Mouse (Mus musculus) neural tube, embryonic 15.5 days (tissue): Measurements from ENCODE around the gene Cd9. TPM values are rescaled to one million over a fixed set of nuclear protein-coding genes. Genes with fewer than 3 reads are reported as not detected.

ENCODE experiments used
- ATAC-seq: fragments of 200-750 bp; cut with Nextera tagmentation; 2 replicates; pipeline ENCODE4 v1.8.0; 2017; ENCODE audit warnings: mild to moderate bottlenecking, moderate TSS enrichment, moderate library complexity; ENCODE audit not compliant: low FRiP score
- H3K27ac ChIP-seq: fragments of 300-500 bp; sonication (generic); replicated peaks from 2 replicates; pipeline ENCODE4 v1.5.1; 2015; ENCODE audit warnings: mild to moderate bottlenecking, inconsistent platforms
- H3K27me3 ChIP-seq: fragments of 300-500 bp; sonication (generic); replicated peaks from 2 replicates; pipeline ENCODE4 v1.6.1; 2015; ENCODE audit warnings: inconsistent platforms
- H3K36me3 ChIP-seq: fragments of 300-500 bp; sonication (generic); 2 replicates; pipeline ENCODE4 v1.6.1; 2015; ENCODE audit warnings: inconsistent platforms
- H3K4me1 ChIP-seq: fragments of 300-500 bp; sonication (generic); 2 replicates; pipeline ENCODE4 v1.6.1; 2015; ENCODE audit warnings: inconsistent platforms
- H3K4me2 ChIP-seq: fragments of 300-500 bp; sonication (generic); 2 replicates; pipeline ENCODE4 v1.6.1; 2015; ENCODE audit warnings: inconsistent platforms, mild to moderate bottlenecking, moderate library complexity
- H3K4me3 ChIP-seq: fragments of 300-500 bp; sonication (generic); replicated peaks from 2 replicates; pipeline ENCODE4 v1.5.1; 2015; ENCODE audit warnings: mild to moderate bottlenecking, inconsistent platforms
- H3K9ac ChIP-seq: fragments of 300-500 bp; sonication (generic); replicated peaks from 2 replicates; pipeline ENCODE4 v1.6.1; 2015; ENCODE audit warnings: mild to moderate bottlenecking, inconsistent platforms
- H3K9me3 ChIP-seq: fragments of 300-500 bp; sonication (generic); replicated peaks from 2 replicates; pipeline ENCODE4 v1.6.1; 2016; ENCODE audit warnings: inconsistent platforms
- WGBS: fragments of 180-500 bp; shearing (Covaris S2); methylation state at CpG from one replicate; pipeline ENCODE4 v1.1.7; 2015; ENCODE audit warnings: mixed read lengths; 5-methylcytosine and 5-hydroxymethylcytosine counted together
- polyA plus RNA-seq: library from polyadenylated mRNA; unstranded; fragments of >200 nt; fragmentation: Nextera tagmentation; extraction: Ambion mirVana; gene quantifications from 2 replicates; pipeline ENCODE4 v1.2.1, GENCODE M21; 2015

Cd9 gene
- polyA plus RNA-seq, 1 experiment from 2014 or later, result 112 TPM

DNA sequence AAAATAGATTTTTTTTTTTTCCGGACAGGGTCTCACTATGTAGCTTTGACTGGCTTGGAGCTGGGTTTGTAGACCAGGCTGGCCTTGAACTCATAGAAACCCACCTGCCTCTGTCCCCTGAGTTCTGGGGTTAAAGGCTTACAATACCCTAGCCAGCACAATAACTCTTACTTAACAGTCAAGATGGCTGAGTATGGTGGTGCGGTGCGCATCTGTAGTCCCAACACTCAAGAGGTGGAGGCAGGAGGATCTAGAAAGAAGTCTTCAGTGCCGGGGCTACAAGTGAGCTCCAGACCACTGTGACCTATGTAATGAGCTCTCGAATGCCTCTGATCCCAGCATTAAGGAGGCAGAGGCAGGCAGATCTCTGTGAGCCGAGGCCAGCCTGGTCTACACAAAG, 82.9 kb downstream of the Cd9 start:
- Histone ChIP-seq H3K36me3 (no peaks in the 10 kb centered on the region), H3K9me3 (0 out of 2 replicates have a peak, but pooled peaks cover 2% of the 10 kb centered on the region), H3K27ac (no peak overlapping the region), H3K27me3 (no peaks in the 10 kb centered on the region), H3K4me3 (no peak overlapping the region), H3K9ac (no peak overlapping the region), H3K4me1 (peaks cover 7% of the 10 kb centered on the region; the same call in 1 of the 2 replicates), H3K4me2 (no peak overlapping the region)
- 98% methylated on average over 6 of the region's 6 CpGs for WGBS
- no peak for ATAC-seq

DNA sequence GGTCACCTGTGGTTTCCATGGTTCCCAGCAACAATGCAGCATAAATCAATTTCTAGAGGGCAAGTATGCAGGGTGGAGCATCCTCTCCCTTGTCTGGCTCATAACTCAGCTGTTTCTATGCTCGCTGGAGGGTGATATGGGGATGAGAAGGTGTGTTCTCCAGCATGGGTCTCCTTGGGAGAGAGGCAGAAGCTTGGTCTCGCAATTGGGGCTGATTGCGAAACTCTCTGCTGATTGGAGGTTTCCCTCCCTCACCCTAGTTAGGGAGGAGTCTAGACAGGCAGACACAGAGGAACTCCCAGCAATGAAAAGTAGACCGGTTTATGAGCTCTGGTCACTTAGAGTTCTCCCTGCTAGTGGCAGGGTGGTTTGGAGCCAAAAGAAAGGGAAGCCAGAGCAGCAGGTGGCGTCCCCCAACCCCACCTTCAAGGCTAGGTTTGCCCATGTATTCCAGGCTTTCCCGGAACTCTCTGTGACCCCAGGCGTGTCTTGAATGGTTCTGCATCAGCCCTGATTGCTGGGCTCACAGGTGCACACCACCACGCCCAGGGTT, 83.5 kb downstream of the Cd9 start:
- H3K9ac ChIP-seq, result no peak overlapping the region
- 51% methylated on average over 8 of the region's 8 CpGs for WGBS
- no peaks in the 10 kb centered on the region for H3K27me3 ChIP-seq
- no peak overlapping the region for H3K4me2 ChIP-seq
- H3K4me1 ChIP-seq, result peaks cover 7% of the 10 kb centered on the region; the same call in 1 of the 2 replicates
- H3K4me3 ChIP-seq, result no peak overlapping the region
- H3K27ac ChIP-seq, result no peak overlapping the region
- 0 out of 2 replicates have a peak, but pooled peaks cover 2% of the 10 kb centered on the region for H3K9me3 ChIP-seq
- ATAC-seq, result no peak
- H3K36me3 ChIP-seq, result no peaks in the 10 kb centered on the region

DNA sequence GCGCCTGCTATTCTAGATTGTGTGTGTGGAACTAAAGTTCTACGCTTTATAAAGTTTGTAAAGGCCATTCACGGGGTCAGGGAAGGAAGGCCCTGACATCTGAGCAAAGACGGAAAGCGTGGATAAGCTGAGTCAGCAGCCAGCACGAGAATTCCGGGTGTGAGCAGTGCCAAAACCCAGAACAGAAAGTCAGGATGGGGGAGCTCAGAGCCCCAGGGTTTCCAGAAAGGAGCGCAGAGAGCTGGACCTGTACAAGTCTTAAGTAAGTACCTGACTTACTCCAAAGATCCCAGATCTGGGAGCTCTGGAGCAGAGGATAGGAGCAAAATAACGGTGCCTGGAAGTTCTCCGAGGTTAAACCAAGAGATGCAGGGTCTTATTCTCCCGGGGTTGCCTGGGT, 84.0 kb downstream of the Cd9 start:
- Histone ChIP-seq H3K27ac (no peak overlapping the region), H3K4me2 (no peak overlapping the region), H3K36me3 (no peaks in the 10 kb centered on the region), H3K4me1 (peaks cover 7% of the 10 kb centered on the region; the same call in 1 of the 2 replicates), H3K4me3 (no peak overlapping the region), H3K27me3 (no peaks in the 10 kb centered on the region), H3K9me3 (0 out of 2 replicates have a peak, but pooled peaks cover 2% of the 10 kb centered on the region), H3K9ac (no peak overlapping the region)
- no peak for ATAC-seq
- whole genome bisulfite sequencing, result 72% methylated on average over 11 of the region's 11 CpGs

Other genes with a start within 250 kb of the Cd9 start
- gene Tuba3a, start 208.7 kb downstream of the Cd9 start, polyA plus RNA-seq, result not detected in 2 replicates
- 19.5 and 28.1 TPM in 2 replicates for gene Ltbr, start 180.9 kb downstream of the Cd9 start, polyA plus RNA-seq
- 0.44 and 2.6 TPM in 2 replicates for gene Scnn1a, start 174.1 kb downstream of the Cd9 start, polyA plus RNA-seq
- 13.6 and 28.4 TPM in 2 replicates for gene Tnfrsf1a, start 145.4 kb downstream of the Cd9 start, polyA plus RNA-seq
- gene Plekhg6, start 114.0 kb downstream of the Cd9 start, polyA plus RNA-seq, result 0.23 and 0.70 TPM in 2 replicates
- 7.8 and 14.9 TPM in 2 replicates for gene Vwf, start 52.0 kb upstream of the Cd9 start, polyA plus RNA-seq
- gene Ano2, start 195.6 kb upstream of the Cd9 start, polyA plus RNA-seq, result 0.59 and 0.83 TPM in 2 replicates